Mouse (Mus musculus) CD4-positive, CD25-positive, alpha-beta regulatory T cell (primary cell): Measurements from ENCODE around the gene Slc35a2. TPM values are rescaled to one million over a fixed set of nuclear protein-coding genes. Genes with fewer than 3 reads are reported as not detected.

Experiments
- polyA plus RNA-seq: library from polyadenylated mRNA; unstranded; fragments of 100-300 nt; shearing (Covaris generic); gene quantifications from one replicate; pipeline ENCODE4 v1.2.1, GENCODE M21; 2017

Gene Slc35a2
- polyA plus RNA-seq = 35.8 TPM

GRCm38 (mm10) chrX:7883841-7884567 is at the start of gene Slc35a2:
Slc35a2 (plus strand) TSS chrX:7884028.

GRCm38 (mm10) chrX:7841163-7842162 is 42.4 kb upstream of the Slc35a2 start, which contains the start of gene Otud5:
Otud5 (plus strand) TSS chrX:7841364.

GRCm38 (mm10) chrX:7878007-7878419 is 5.8 kb upstream of the Slc35a2 start, which contains the start of gene Pim2:
Pim2 (plus strand) TSS chrX:7878262.

GRCm38 (mm10) chrX:7898880-7899874 is 15.3 kb downstream of the Slc35a2 start, which contains the start of the genes Pqbp1 and Timm17b:
Pqbp1 (minus strand) TSS chrX:7899269.
Timm17b (plus strand) TSS chrX:7899357.

GRCm38 (mm10) chrX:7907735-7908134 is 23.9 kb downstream of the Slc35a2 start, which contains the start of gene Gm10491:
Gm10491 (minus strand) TSS chrX:7907835.

GRCm38 (mm10) chrX:7909242-7909641 is 25.4 kb downstream of the Slc35a2 start, which contains the start of gene Gm10490:
Gm10490 (plus strand) TSS chrX:7909542.

GRCm38 (mm10) chrX:7919601-7920383 is 36.0 kb downstream of the Slc35a2 start, which contains the start of gene Pcsk1n:
Pcsk1n (plus strand) TSS chrX:7919822.

GRCm38 (mm10) chrX:7928270-7928790 is 44.5 kb downstream of the Slc35a2 start, which contains the start of gene Eras:
Eras (minus strand) TSS chrX:7928607.

Other genes starting within 250 kb of the Slc35a2 start
- 20.3 TPM for gene Syp, start 245.6 kb upstream of the Slc35a2 start, polyA plus RNA-seq
- 38.5 TPM for gene Prickle3, start 226.8 kb upstream of the Slc35a2 start, polyA plus RNA-seq
- gene Plp2, start 212.6 kb upstream of the Slc35a2 start, polyA plus RNA-seq = 109 TPM
- gene Magix, start 202.8 kb upstream of the Slc35a2 start, polyA plus RNA-seq = not detected
- gene Gpkow, start 186.9 kb upstream of the Slc35a2 start, polyA plus RNA-seq = 65.3 TPM
- gene Wdr45, start 169.7 kb upstream of the Slc35a2 start, polyA plus RNA-seq = 77.9 TPM
- 0.45 TPM for gene Gm45208, start 161.8 kb upstream of the Slc35a2 start, polyA plus RNA-seq
- 26.2 TPM for gene Praf2, start 155.6 kb upstream of the Slc35a2 start, polyA plus RNA-seq
- gene Ccdc120, start 133.1 kb upstream of the Slc35a2 start, polyA plus RNA-seq = not detected
- gene Tfe3, start 121.5 kb upstream of the Slc35a2 start, polyA plus RNA-seq = 31.1 TPM
- 117 TPM for gene Gripap1, start 94.3 kb upstream of the Slc35a2 start, polyA plus RNA-seq
- gene Kcnd1, start 61.7 kb upstream of the Slc35a2 start, polyA plus RNA-seq = 0.73 TPM
- 221 TPM for gene Otud5, start 42.7 kb upstream of the Slc35a2 start, polyA plus RNA-seq
- 50.5 TPM for gene Pim2, start 5.8 kb upstream of the Slc35a2 start, polyA plus RNA-seq
- 136 TPM for gene Pqbp1, start 15.2 kb downstream of the Slc35a2 start, polyA plus RNA-seq
- 122 TPM for gene Timm17b, start 15.3 kb downstream of the Slc35a2 start, polyA plus RNA-seq
- gene Gm10491, start 23.8 kb downstream of the Slc35a2 start, polyA plus RNA-seq = not detected
- gene Gm10490, start 25.5 kb downstream of the Slc35a2 start, polyA plus RNA-seq = not detected
- gene Pcsk1n, start 35.8 kb downstream of the Slc35a2 start, polyA plus RNA-seq = not detected
- gene Eras, start 44.6 kb downstream of the Slc35a2 start, polyA plus RNA-seq = not detected
- gene Hdac6, start 63.9 kb downstream of the Slc35a2 start, polyA plus RNA-seq = 15.6 TPM
- gene Gata1, start 94.0 kb downstream of the Slc35a2 start, polyA plus RNA-seq = 58.7 TPM
- not detected for gene Glod5, start 134.5 kb downstream of the Slc35a2 start, polyA plus RNA-seq
- 28.1 TPM for gene Suv39h1, start 190.7 kb downstream of the Slc35a2 start, polyA plus RNA-seq
- gene Was, start 206.5 kb downstream of the Slc35a2 start, polyA plus RNA-seq = 97.9 TPM
- 21.2 TPM for gene Wdr13, start 248.9 kb downstream of the Slc35a2 start, polyA plus RNA-seq